Mouse (Mus musculus) kidney, postnatal 0 days (tissue): ENCODE measurements around the gene Gstp2. TPM values are rescaled to one million over a fixed set of nuclear protein-coding genes. Genes with fewer than 3 reads are reported as not detected.
A peak's percentile ranks its signal among the peaks of the same experiment; 100 is the strongest.

Experiments
- ATAC-seq: fragments of 200-750 bp; cut with Nextera tagmentation; replicated peaks from 2 replicates; pipeline ENCODE4 v1.8.0; 2017; ENCODE audit warnings: low read depth, moderate number of reproducible peaks, moderate TSS enrichment, moderate library complexity; ENCODE audit not compliant: low FRiP score
- DNase-seq: peaks from one replicate; pipeline ENCODE4 v3.0.0-alpha.2; 2016; ENCODE audit warnings: low spot score
- H3K27ac ChIP-seq: fragments of 300-500 bp; sonication (generic); 2 replicates; pipeline ENCODE4 v1.5.1; 2014; ENCODE audit warnings: mild to moderate bottlenecking
- H3K27me3 ChIP-seq: fragments of 300-500 bp; sonication (generic); 2 replicates; pipeline ENCODE4 v1.6.1; 2014; ENCODE audit warnings: low read length, mixed read lengths; ENCODE audit not compliant: insufficient read depth
- H3K36me3 ChIP-seq: fragments of 300-500 bp; sonication (generic); 2 replicates; pipeline ENCODE4 v1.6.1; 2014; ENCODE audit warnings: low read length, mixed read lengths; ENCODE audit not compliant: insufficient read depth
- H3K4me1 ChIP-seq: fragments of 300-500 bp; sonication (generic); replicated peaks from 2 replicates; pipeline ENCODE4 v1.6.1; 2014; ENCODE audit warnings: antibody characterized with exemption, low read length, mixed read lengths; ENCODE audit not compliant: insufficient read depth
- H3K4me2 ChIP-seq: fragments of 300-500 bp; sonication (generic); 2 replicates; pipeline ENCODE4 v1.6.1; 2014; ENCODE audit warnings: mild to moderate bottlenecking, low read length, moderate library complexity, mixed read lengths
- H3K4me3 ChIP-seq: fragments of 300-500 bp; sonication (generic); replicated peaks from 2 replicates; pipeline ENCODE4 v1.5.1; 2014; ENCODE audit warnings: low read depth, low read length
- H3K9ac ChIP-seq: fragments of 300-500 bp; sonication (generic); 2 replicates; pipeline ENCODE4 v1.6.1; 2014; ENCODE audit warnings: low read depth, low read length
- H3K9me3 ChIP-seq: fragments of 300-500 bp; sonication (generic); replicated peaks from 2 replicates; pipeline ENCODE4 v1.6.1; 2016; ENCODE audit warnings: low read length, inconsistent platforms, mixed read lengths
- CTCF ChIP-seq: IDR thresholded peaks from 2 replicates; pipeline ENCODE4 v1.5.1; 2016; ENCODE audit warnings: antibody characterized with exemption, low read depth, mild to moderate bottlenecking, moderate library complexity
- WGBS: fragments of 180-500 bp; shearing (Covaris S2); extraction: QIAGEN DNeasy Blood & Tissue Kit; methylation state at CpG from one replicate; pipeline ENCODE4 v1.1.7; 2014; 5-methylcytosine and 5-hydroxymethylcytosine counted together
- polyA plus RNA-seq: library from polyadenylated mRNA; unstranded; fragments of >200 nt; fragmentation: Nextera tagmentation; extraction: Ambion mirVana; gene quantifications from 2 replicates; pipeline ENCODE4 v1.2.1, GENCODE M21; 2015

The Gstp2 gene
- polyA plus RNA-seq, 1 experiment from 2014 or later: 4.4 TPM

GRCm38 (mm10) chr19:4090446-4090845, 44.6 kb upstream of the Gstp2 start:
- no peaks in the 10 kb centered on the region for H3K36me3 ChIP-seq
- no peak overlapping the region for H3K4me2 ChIP-seq
- H3K9ac ChIP-seq: no peak overlapping the region
- no peaks in the 10 kb centered on the region for H3K4me1 ChIP-seq
- no peaks in the 10 kb centered on the region for H3K9me3 ChIP-seq
- no peak overlapping the region for H3K4me3 ChIP-seq
- TF ChIP-seq CTCF: no peak
- 92% methylated on average over 3 of the region's 3 CpGs for WGBS
- no peaks in the 10 kb centered on the region for H3K27me3 ChIP-seq
- DNase-seq (no peak), ATAC-seq (no peak)
- no peak overlapping the region for H3K27ac ChIP-seq

GRCm38 (mm10) chr19:4089128-4089527, 43.3 kb upstream of the Gstp2 start:
- ATAC-seq: no peak

GRCm38 (mm10) chr19:4088146-4088545, 42.3 kb upstream of the Gstp2 start:
- no peak for ATAC-seq
- Histone ChIP-seq H3K4me1 (no peaks in the 10 kb centered on the region), H3K36me3 (no peaks in the 10 kb centered on the region), H3K4me2 (no peak overlapping the region), H3K9me3 (no peaks in the 10 kb centered on the region), H3K9ac (no peak overlapping the region), H3K4me3 (no peak overlapping the region), H3K27me3 (no peaks in the 10 kb centered on the region), H3K27ac (no peak overlapping the region)
- TF ChIP-seq CTCF: no peak
- 32% methylated on average over 5 of the region's 5 CpGs for WGBS
- DNase-seq: no peak

More at GRCm38 (mm10) chr19:4089128-4089527, 43.3 kb upstream of the Gstp2 start:
- no peak for TF ChIP-seq CTCF
- DNase-seq: no peak
- Histone ChIP-seq H3K9me3 (no peaks in the 10 kb centered on the region), H3K36me3 (no peaks in the 10 kb centered on the region), H3K4me3 (no peak overlapping the region), H3K4me2 (no peak overlapping the region), H3K4me1 (no peaks in the 10 kb centered on the region), H3K27ac (no peak overlapping the region), H3K27me3 (no peaks in the 10 kb centered on the region), H3K9ac (no peak overlapping the region)
- 74% methylated on average over 6 of the region's 6 CpGs for WGBS

GRCm38 (mm10) chr19:4087090-4087489, 41.3 kb upstream of the Gstp2 start:
- H3K4me2 ChIP-seq: no peak overlapping the region
- no peak for ATAC-seq
- 82% methylated on average over 5 of the region's 5 CpGs for WGBS
- H3K4me1 ChIP-seq: no peaks in the 10 kb centered on the region
- no peaks in the 10 kb centered on the region for H3K36me3 ChIP-seq
- H3K9me3 ChIP-seq: no peaks in the 10 kb centered on the region
- H3K4me3 ChIP-seq: no peak overlapping the region
- no peak for DNase-seq
- H3K9ac ChIP-seq: no peak overlapping the region
- H3K27ac ChIP-seq: no peak overlapping the region
- no peak for TF ChIP-seq CTCF
- H3K27me3 ChIP-seq: no peaks in the 10 kb centered on the region

GRCm38 (mm10) chr19:4086156-4086555, 40.3 kb upstream of the Gstp2 start:
- 91% methylated on average over 15 of the region's 15 CpGs for WGBS
- Histone ChIP-seq H3K4me2 (no peak overlapping the region), H3K27ac (no peak overlapping the region), H3K4me1 (no peaks in the 10 kb centered on the region), H3K9me3 (no peaks in the 10 kb centered on the region), H3K9ac (no peak overlapping the region), H3K27me3 (no peaks in the 10 kb centered on the region), H3K36me3 (no peaks in the 10 kb centered on the region), H3K4me3 (no peak overlapping the region)
- ATAC-seq (no peak), DNase-seq (no peak)
- no peak for TF ChIP-seq CTCF

- WGBS: 75% methylated on average over 1 of the region's 1 CpGs
- no peaks in the 10 kb centered on the region for H3K27me3 ChIP-seq
- peak; percentile 26; the same call in 1 of the 2 replicates for ATAC-seq
- no peaks in the 10 kb centered on the region for H3K9me3 ChIP-seq
- H3K36me3 ChIP-seq: no peaks in the 10 kb centered on the region
- peak; percentile 72 for TF ChIP-seq CTCF
- H3K27ac ChIP-seq: no peak overlapping the region
- DNase-seq: peak; percentile 63
- H3K9ac ChIP-seq: no peak overlapping the region
- no peak overlapping the region for H3K4me2 ChIP-seq
- H3K4me3 ChIP-seq: no peak overlapping the region
- H3K4me1 ChIP-seq: no peaks in the 10 kb centered on the region
These were observed 39.2 kb upstream of the Gstp2 start for GRCm38 (mm10) chr19:4084984-4085383.

GRCm38 (mm10) chr19:4083826-4084225, 38.0 kb upstream of the Gstp2 start:
- Histone ChIP-seq H3K4me3 (no peak overlapping the region), H3K9me3 (no peaks in the 10 kb centered on the region), H3K4me2 (no peak overlapping the region), H3K27me3 (no peaks in the 10 kb centered on the region), H3K36me3 (no peaks in the 10 kb centered on the region), H3K4me1 (no peaks in the 10 kb centered on the region), H3K27ac (no peak overlapping the region), H3K9ac (no peak overlapping the region)
- WGBS: 29% methylated on average over 8 of the region's 8 CpGs
- DNase-seq (no peak), ATAC-seq (no peak)
- peak; percentile 31; the same call in 1 of the 2 replicates for TF ChIP-seq CTCF
